Mouse (Mus musculus) CH12.LX (cell line): ENCODE data around the gene Ppp1r9b. TPM values are rescaled to one million over a fixed set of nuclear protein-coding genes. Genes with fewer than 3 reads are reported as not detected.

Source experiments
- DNase-seq: peaks from one replicate; pipeline ENCODE4 v3.0.0-alpha.2; 2013; ENCODE audit errors: extremely low read depth
- H3K27ac ChIP-seq: 2 replicates; pipeline ENCODE4 v1.5.1; 2012; ENCODE audit warnings: low read depth, mild to moderate bottlenecking, control low read depth, moderate library complexity; ENCODE audit not compliant: insufficient read depth
- H3K27me3 ChIP-seq: replicated peaks from 2 replicates; pipeline ENCODE3; 2012; ENCODE audit warnings: inconsistent platforms
- H3K36me3 ChIP-seq, 2 experiments: replicated peaks in 1 of 2; 2 replicates each; pipeline versions ENCODE3 to v1.6.1; 2012; ENCODE audit warnings: inconsistent platforms in 1 of 2, low read length in 1 of 2, mild to moderate bottlenecking in 1 of 2, mixed read lengths in 1 of 2, moderate library complexity in 1 of 2; ENCODE audit not compliant: control insufficient read depth in 1 of 2, insufficient read depth in 1 of 2
- H3K4me1 ChIP-seq, 2 experiments: 2 replicates each; pipeline ENCODE4 v1.6.1; 2012; ENCODE audit warnings: inconsistent platforms in 1 of 2, moderate library complexity in 1 of 2; ENCODE audit not compliant: insufficient read depth in 2 of 2, control insufficient read depth in 1 of 2
- H3K4me2 ChIP-seq: 2 replicates; pipeline ENCODE4 v1.6.1; 2012; ENCODE audit warnings: low read depth, mild to moderate bottlenecking, control low read depth; ENCODE audit not compliant: poor library complexity, insufficient read depth, severe bottlenecking
- H3K4me3 ChIP-seq, 3 experiments: fragments of 150-350 bp in 1 of 3; sonication (generic) in 1 of 3; replicated peaks in 1 of 3; 2 replicates each; pipeline versions ENCODE3 to v1.5.1; 2011 to 2012; ENCODE audit warnings: low read depth in 2 of 3, low read length in 2 of 3, mild to moderate bottlenecking in 2 of 3, moderate library complexity in 2 of 3, control low read depth in 1 of 3, improper control_type of control experiment in 1 of 3, inconsistent platforms in 1 of 3, mixed read lengths in 1 of 3; ENCODE audit not compliant: poor library complexity in 1 of 3
- H3K79me2 ChIP-seq: replicated peaks from 2 replicates; pipeline ENCODE4 v1.6.1; 2012; ENCODE audit warnings: mild to moderate bottlenecking, moderate library complexity; ENCODE audit not compliant: control insufficient read depth, poor library complexity, insufficient read depth, severe bottlenecking; ENCODE audit errors: extremely low read depth
- H3K9ac ChIP-seq: 2 replicates; pipeline ENCODE4 v1.6.1; 2012; ENCODE audit warnings: low read depth, mild to moderate bottlenecking, control low read depth, moderate library complexity; ENCODE audit not compliant: insufficient read depth
- H3K9me3 ChIP-seq: replicated peaks from 2 replicates; pipeline ENCODE3; 2012; ENCODE audit warnings: low read length, inconsistent platforms, mixed read lengths
- BHLHE40 ChIP-seq: IDR thresholded peaks from 2 replicates; pipeline ENCODE4 v1.6.1; 2011; ENCODE audit warnings: mild to moderate bottlenecking, low read depth, low read length, improper control_type of control experiment
- CTCF ChIP-seq, 2 experiments: IDR thresholded peaks in 1 of 2; conservative IDR thresholded peaks in 1 of 2; 2 replicates each; pipeline ENCODE4 v1.5.1; 2011 to 2012; ENCODE audit warnings: low read depth in 2 of 2, low read length in 2 of 2, improper control_type of control experiment in 1 of 2, inconsistent platforms in 1 of 2, mild to moderate bottlenecking in 1 of 2, moderate library complexity in 1 of 2
- ELF1 ChIP-seq: IDR thresholded peaks from 2 replicates; pipeline ENCODE4 v1.6.1; 2014; ENCODE audit warnings: low read depth, mild to moderate bottlenecking, inconsistent platforms, low read length, improper control_type of control experiment
- EP300 ChIP-seq: IDR thresholded peaks from 2 replicates; pipeline ENCODE4 v1.6.1; 2011; ENCODE audit warnings: low read length, improper control_type of control experiment
- GABPA ChIP-seq: IDR thresholded peaks from 2 replicates; pipeline ENCODE4 v1.6.1; 2012; ENCODE audit warnings: low read depth, low read length, improper control_type of control experiment, inconsistent platforms; ENCODE audit not compliant: insufficient replicate concordance
- JUN ChIP-seq: IDR thresholded peaks from 2 replicates; pipeline ENCODE4 v1.6.1; 2011; ENCODE audit warnings: low read depth, mild to moderate bottlenecking, low read length, improper control_type of control experiment, moderate library complexity; ENCODE audit not compliant: insufficient read depth
- KAT2A ChIP-seq: IDR thresholded peaks from 2 replicates; pipeline ENCODE4 v1.6.1; 2012; ENCODE audit warnings: low read length, improper control_type of control experiment, inconsistent platforms; ENCODE audit not compliant: insufficient replicate concordance
- MAFK ChIP-seq: IDR thresholded peaks from 2 replicates; pipeline ENCODE4 v1.6.1; 2011; ENCODE audit warnings: low read length, improper control_type of control experiment; ENCODE audit not compliant: insufficient replicate concordance
- MAX ChIP-seq: IDR thresholded peaks from 2 replicates; pipeline ENCODE4 v1.6.1; 2011; ENCODE audit warnings: low read length, improper control_type of control experiment
- MAZ ChIP-seq: IDR thresholded peaks from 2 replicates; pipeline ENCODE4 v1.6.1; 2012; ENCODE audit warnings: low read depth, mild to moderate bottlenecking, inconsistent platforms, low read length, improper control_type of control experiment, moderate library complexity
- MEF2A ChIP-seq: IDR thresholded peaks from 2 replicates; pipeline ENCODE4 v1.6.1; 2014; ENCODE audit warnings: low read depth, mild to moderate bottlenecking, inconsistent platforms, low read length, improper control_type of control experiment, borderline replicate concordance
- MYC ChIP-seq: IDR thresholded peaks from 2 replicates; pipeline ENCODE4 v1.6.1; 2011; ENCODE audit warnings: low read depth, mild to moderate bottlenecking, improper control_type of control experiment, low read length
- NELFE ChIP-seq: IDR thresholded peaks from 2 replicates; pipeline ENCODE4 v1.6.1; 2011; ENCODE audit warnings: low read depth, low read length, improper control_type of control experiment
- NRF1 ChIP-seq: IDR thresholded peaks from 2 replicates; pipeline ENCODE4 v1.6.1; 2014; ENCODE audit warnings: low read depth, mild to moderate bottlenecking, inconsistent platforms, low read length, improper control_type of control experiment, moderate library complexity
- POLR2A ChIP-seq: IDR thresholded peaks from 2 replicates; pipeline ENCODE4 v1.6.1; 2011; ENCODE audit warnings: low read depth, mild to moderate bottlenecking, improper control_type of control experiment, low read length
- RAD21 ChIP-seq: IDR thresholded peaks from 2 replicates; pipeline ENCODE4 v1.6.1; 2011; ENCODE audit warnings: low read depth, mild to moderate bottlenecking, low read length, improper control_type of control experiment, moderate library complexity
- SIN3A ChIP-seq: IDR thresholded peaks from 2 replicates; pipeline ENCODE4 v1.6.1; 2012; ENCODE audit warnings: low read length, improper control_type of control experiment, inconsistent platforms
- SMC3 ChIP-seq: IDR thresholded peaks from 2 replicates; pipeline ENCODE4 v1.6.1; 2011; ENCODE audit warnings: low read depth, low read length, improper control_type of control experiment
- TBP ChIP-seq: conservative IDR thresholded peaks from 2 replicates; pipeline ENCODE4 v1.6.1; 2011; ENCODE audit warnings: low read depth, low read length, improper control_type of control experiment
- USF1 ChIP-seq: IDR thresholded peaks from 2 replicates; pipeline ENCODE4 v1.6.1; 2014; ENCODE audit warnings: low read depth, mild to moderate bottlenecking, inconsistent platforms, low read length, improper control_type of control experiment
- USF2 ChIP-seq: conservative IDR thresholded peaks from 2 replicates; pipeline ENCODE4 v1.6.1; 2011; ENCODE audit warnings: low read depth, low read length, improper control_type of control experiment
- ZC3H11A ChIP-seq: IDR thresholded peaks from 2 replicates; pipeline ENCODE4 v1.6.1; 2012; ENCODE audit warnings: low read depth, mild to moderate bottlenecking, inconsistent platforms, low read length, improper control_type of control experiment
- ZNF384 ChIP-seq: IDR thresholded peaks from 2 replicates; pipeline ENCODE4 v1.6.1; 2012; ENCODE audit warnings: low read depth, low read length, improper control_type of control experiment, inconsistent platforms
- dilution Hi-C: fragments of 300-500 bp; cut with MboI; formaldehyde crosslinking; loops from 2 replicates; pipeline ENCODE4 v1.14.3; 2020; ENCODE audit warnings: low sequenced_read_pairs; ENCODE audit not compliant: extremely low pct_unique_long_range_greater_than_20kb, extremely low pct_ligation_motif_present
- in situ Hi-C: fragments of 300-500 bp; cut with MboI; formaldehyde crosslinking; loops from 3 replicates; pipeline ENCODE4 v1.14.3; 2019; ENCODE audit warnings: low sequenced_read_pairs, low pct_ligation_motif_present, low pct_unique_long_range_greater_than_20kb, mixed read lengths
- polyA plus RNA-seq: library from polyadenylated mRNA; unstranded; fragments of >175 nt; gene quantifications from 2 replicates; pipeline ENCODE4 v1.2.1, GENCODE M21; 2012; ENCODE audit warnings: low read depth; ENCODE audit not compliant: insufficient read length
- total RNA-seq, 2 experiments: library from RNA; depleted of rRNA; stranded (reverse); fragments of 300-350 nt in 1 of 2; fragments of >200 nt in 1 of 2; gene quantifications; 2 replicates each; pipeline ENCODE4 v1.2.3; 2012 to 2014

Ppp1r9b gene
- total and polyA plus RNA-seq, 3 experiments = 7.8 to 21.8 (median 21.2) TPM

GRCm38 (mm10) chr11:94957693-94958064, 33.2 kb upstream of the Ppp1r9b start:
- in situ Hi-C loops (no loop called here), dilution Hi-C loops (no loop called here)
- Histone ChIP-seq H3K4me1 (peaks cover 6 to 14% of the 10 kb centered on the region in 2 experiments; a peak in 3 of 4 replicates), H3K27me3 (peaks cover 73% of the 10 kb centered on the region), H3K4me2 (no peak overlapping the region), H3K4me3 (no peak overlapping the region)
- no peak for DNase-seq
- TF ChIP-seq ZNF384 = no peak
- TF ChIP-seq NRF1 = no peak
- TF ChIP-seq USF1 = no peak
- no peak for TF ChIP-seq NELFE
- no peak for TF ChIP-seq MAX
- no peak for TF ChIP-seq ZC3H11A
- no peak for TF ChIP-seq EP300
- TF ChIP-seq USF2 = no peak
- no peak for TF ChIP-seq MAZ
- TF ChIP-seq MAFK = no peak
- TF ChIP-seq, all 38 proteins: peak for 0
- Histone ChIP-seq H3K9me3 (no peaks in the 10 kb centered on the region), H3K36me3 (no peaks in the 10 kb centered on the region), H3K79me2 (no peaks in the 10 kb centered on the region), H3K9ac (no peak overlapping the region), H3K27ac (no peak overlapping the region)

DNA sequence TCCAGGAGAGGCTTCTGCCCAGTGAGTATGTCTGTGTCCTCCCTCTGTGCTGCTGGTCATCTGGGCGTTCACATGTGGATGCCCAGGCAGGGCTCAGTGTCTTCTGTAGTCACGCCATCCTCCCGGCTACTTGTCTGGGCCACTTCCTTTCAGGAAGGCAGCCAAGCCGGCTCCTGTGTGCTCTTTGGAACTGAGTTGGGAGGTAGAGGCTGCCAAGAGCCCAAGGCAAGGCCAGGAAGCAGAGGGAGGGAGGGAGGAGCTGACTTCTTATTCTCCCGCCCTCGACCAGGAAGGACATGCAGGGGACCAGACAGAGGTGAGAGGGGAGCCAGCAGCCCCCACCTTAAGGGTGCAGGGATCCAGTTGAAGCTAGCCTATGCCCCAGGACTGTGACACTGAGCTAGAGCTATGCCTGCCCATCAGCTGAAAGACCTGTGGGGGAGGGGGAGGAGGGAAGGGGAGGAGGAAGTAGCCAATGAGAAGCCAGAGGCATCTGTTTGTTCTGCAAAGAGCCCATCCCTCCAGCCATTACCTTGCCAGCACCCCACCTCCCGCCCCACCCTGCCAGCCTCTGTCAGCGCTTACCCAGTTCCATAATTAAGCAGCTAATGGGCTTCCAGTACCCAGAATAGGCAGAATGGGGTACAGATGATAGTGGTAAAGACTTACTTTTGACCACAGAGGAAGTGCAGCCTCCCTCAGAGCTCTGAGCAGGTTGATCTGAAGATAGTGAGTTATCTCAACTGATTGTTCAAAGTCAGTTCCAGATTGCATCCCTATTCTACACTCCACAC, 32.6 kb upstream of the Ppp1r9b start:
- in situ Hi-C loops = no loop called here
- dilution Hi-C loops = no loop called here
- Histone ChIP-seq H3K4me1 (peaks cover 10 to 20% of the 10 kb centered on the region in 2 experiments), H3K36me3 (no peaks in the 10 kb centered on the region), H3K79me2 (no peaks in the 10 kb centered on the region), H3K4me2 (no peak overlapping the region), H3K9ac (no peak overlapping the region), H3K4me3 (no peak overlapping the region), H3K9me3 (no peaks in the 10 kb centered on the region), H3K27ac (no peak overlapping the region), H3K27me3 (peaks cover 73% of the 10 kb centered on the region)
- no peak for DNase-seq
- no peak for TF ChIP-seq RAD21
- no peak for TF ChIP-seq MYC
- TF ChIP-seq JUN = no peak
- no peak for TF ChIP-seq SIN3A
- no peak for TF ChIP-seq ZC3H11A
- no peak for TF ChIP-seq GABPA
- no peak for TF ChIP-seq BHLHE40
- TF ChIP-seq MEF2A = no peak
- no peak for TF ChIP-seq KAT2A
- TF ChIP-seq TBP = no peak
- TF ChIP-seq CTCF (conservative IDR thresholded peaks at IDR 0.05 in 1 of 2, IDR thresholded peaks at IDR 0.05 in 1 of 2; ENCODE audit: low read depth in 2 of 2, low read length in 2 of 2) = no peak
- no peak for TF ChIP-seq SMC3
- TF ChIP-seq POLR2A = no peak
- no peak for TF ChIP-seq ELF1
- TF ChIP-seq NRF1 = no peak
